ENCODE assay signal across 7 mouse cellular contexts in the genomic region with DNA sequence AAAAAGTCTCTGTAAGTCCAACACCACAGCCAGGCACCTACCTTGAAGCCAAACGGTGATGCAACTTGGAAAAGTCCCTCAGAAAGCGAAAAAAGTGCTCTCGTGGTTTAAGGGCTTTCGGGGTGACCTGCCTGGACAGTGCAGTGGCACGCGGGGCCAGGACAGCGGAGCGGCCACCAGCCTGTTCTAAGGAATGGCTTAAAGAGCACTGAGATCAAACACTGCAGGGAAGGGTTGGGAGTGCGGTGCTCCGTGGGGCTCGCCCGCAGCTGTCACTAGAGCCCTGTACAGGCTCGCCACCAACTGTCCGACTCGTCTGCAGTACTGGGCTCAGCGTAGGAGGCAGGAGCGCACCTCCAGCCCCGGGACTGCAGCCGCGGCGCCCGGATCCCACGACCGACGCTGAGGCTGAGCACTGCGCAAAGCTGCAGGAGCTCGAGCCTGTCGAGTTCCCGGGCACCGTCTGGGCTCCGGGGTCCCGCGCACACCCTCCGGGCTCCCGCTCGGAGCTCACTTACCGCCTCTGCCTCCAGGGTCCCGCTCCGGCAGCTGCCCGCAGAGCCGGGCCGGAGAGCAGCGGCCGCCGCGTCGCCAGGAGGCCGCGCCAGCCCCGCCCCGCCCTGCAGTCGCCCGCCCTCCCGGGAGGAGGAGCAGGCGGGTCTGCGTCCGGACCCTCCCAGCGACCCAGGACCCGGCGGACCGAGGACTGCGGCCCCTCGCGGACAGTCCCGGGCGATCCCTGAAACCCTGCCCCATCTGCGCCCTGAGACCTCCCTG. TPM values are rescaled to one million over a fixed set of nuclear protein-coding genes. Genes with fewer than 3 reads are reported as not detected.
DNase-seq lines count a peak whose midpoint lies in the region; ATAC-seq and TF ChIP-seq lines count a peak whose summit lies in the region.

A gene (minus strand): TSS at position 612 of the 777 bp plus-strand sequence.

- peak within 1 kb of the TSS; percentile 90 for H3K4me2 ChIP-seq in hindbrain, embryonic 13.5 days
- H3K4me2 ChIP-seq in limb, embryonic 13.5 days (replicated peaks) = peak within 1 kb of the TSS; percentile 88
- peak within 1 kb of the TSS; percentile 88 for H3K4me2 ChIP-seq in midbrain, embryonic 13.5 days (replicated peaks)

- TF ChIP-seq CTCF in testis, adult 2 months (IDR thresholded peaks at IDR 0.05; ENCODE audit: control insufficient read depth, insufficient read depth, insufficient replicate concordance, low read depth, low read length) = no peak

- peak within 1 kb of the TSS; percentile 61 for H3K4me3 ChIP-seq in hindbrain, embryonic 13.5 days
- H3K4me3 ChIP-seq in limb, embryonic 13.5 days = peak within 1 kb of the TSS; percentile 68
- peak within 1 kb of the TSS; percentile 59 for H3K4me3 ChIP-seq in midbrain, embryonic 13.5 days (replicated peaks)
- H3K4me3 ChIP-seq in testis, adult 2 months (ENCODE audit: control insufficient read depth, low read depth, low read length) = peak within 1 kb of the TSS; percentile 79

- H3K36me3 ChIP-seq in hindbrain, embryonic 13.5 days = no peaks in the 10 kb centered on the region
- no peaks in the 10 kb centered on the region for H3K36me3 ChIP-seq in limb, embryonic 13.5 days
- no peaks in the 10 kb centered on the region for H3K36me3 ChIP-seq in midbrain, embryonic 13.5 days
- no peaks in the 10 kb centered on the region for H3K36me3 ChIP-seq in testis, adult 2 months (ENCODE audit: control insufficient read depth, insufficient read depth, low read length)

- peak; percentile 85 for ATAC-seq in hindbrain, embryonic 13.5 days (ENCODE audit: low FRiP score)
- ATAC-seq in limb, embryonic 13.5 days (ENCODE audit: low FRiP score, low read depth) = peak; percentile 85; the same call in 1 of the 2 replicates
- ATAC-seq in midbrain, embryonic 13.5 days = peak; percentile 89

- peak within 1 kb of the TSS; percentile 78 for H3K9ac ChIP-seq in hindbrain, embryonic 13.5 days
- peak within 1 kb of the TSS; percentile 84 for H3K9ac ChIP-seq in limb, embryonic 13.5 days
- H3K9ac ChIP-seq in midbrain, embryonic 13.5 days (replicated peaks) = peak within 1 kb of the TSS; percentile 69

- no peaks in the 10 kb centered on the region for H3K9me3 ChIP-seq in hindbrain, embryonic 13.5 days
- no peaks in the 10 kb centered on the region for H3K9me3 ChIP-seq in limb, embryonic 13.5 days
- no peaks in the 10 kb centered on the region for H3K9me3 ChIP-seq in midbrain, embryonic 13.5 days

- H3K4me1 ChIP-seq in hindbrain, embryonic 13.5 days (replicated peaks) = peaks cover 17% of the 10 kb centered on the region
- H3K4me1 ChIP-seq in limb, embryonic 13.5 days = peaks cover 22% of the 10 kb centered on the region
- peaks cover 14% of the 10 kb centered on the region for H3K4me1 ChIP-seq in midbrain, embryonic 13.5 days (replicated peaks)
- peaks cover 10% of the 10 kb centered on the region for H3K4me1 ChIP-seq in testis, adult 2 months (ENCODE audit: control insufficient read depth, insufficient read depth, low read length)

- H3K27me3 ChIP-seq in hindbrain, embryonic 13.5 days = peaks cover 49% of the 10 kb centered on the region
- H3K27me3 ChIP-seq in limb, embryonic 13.5 days = peaks cover 9% of the 10 kb centered on the region; the same call in 1 of the 2 replicates
- H3K27me3 ChIP-seq in midbrain, embryonic 13.5 days = peaks cover 55% of the 10 kb centered on the region
- H3K27me3 ChIP-seq in testis, adult 2 months (ENCODE audit: control insufficient read depth, insufficient read depth, low read length) = no peaks in the 10 kb centered on the region

- peak; percentile 24; the same call in 1 of the 2 replicates for TF ChIP-seq POLR2A in testis, adult 2 months (IDR thresholded peaks at IDR 0.05; ENCODE audit: control insufficient read depth, low read depth, low read length)

- H3K27ac ChIP-seq in hindbrain, embryonic 13.5 days = peak within 1 kb of the TSS; percentile 8; the same call in 1 of the 2 replicates
- H3K27ac ChIP-seq in limb, embryonic 13.5 days = peak within 1 kb of the TSS; percentile 61; the same call in 1 of the 2 replicates
- H3K27ac ChIP-seq in midbrain, embryonic 13.5 days = no peak within 1 kb of the TSS
- peak within 1 kb of the TSS; percentile 23 for H3K27ac ChIP-seq in testis, adult 2 months (ENCODE audit: control insufficient read depth, insufficient read depth, low read depth, low read length)

- 0% methylated on average over 48 of the region's 67 CpGs for WGBS in hindbrain, embryonic 13.5 days
- WGBS in limb, embryonic 13.5 days = under 1% methylated on average over 49 of the region's 67 CpGs
- WGBS in midbrain, embryonic 13.5 days = 1% methylated on average over 43 of the region's 67 CpGs

- peak; percentile 55 for DNase-seq in adipocyte (ENCODE audit: low spot score)
- DNase-seq in cerebellum, adult 18-20 months = peak; percentile 63 to 76
- peak; percentile 32 for DNase-seq in gastrocnemius, adult 18-20 months (ENCODE audit: low spot score)

RNA-seq across cellular contexts. Expression of the gene that starts here (rescaled TPM):
- total RNA-seq in gastrocnemius, adult 18-20 months (2021) = 1 to 10 TPM; 3.9 to 4.1 TPM
- polyA plus RNA-seq in hindbrain, embryonic 13.5 days (2015; fragmentation: Nextera tagmentation; extraction: Ambion mirVana) = 7.7 and 8.9 TPM in 2 replicates
- 11.3 and 13.6 TPM in 2 replicates for polyA plus RNA-seq in limb, embryonic 13.5 days (2015; fragmentation: Nextera tagmentation; extraction: Ambion mirVana)
- polyA plus RNA-seq in midbrain, embryonic 13.5 days (2015; fragmentation: Nextera tagmentation; extraction: Ambion mirVana) = 4.6 and 4.8 TPM in 2 replicates
- 36.5 and 48.8 TPM in 2 replicates for polyA plus RNA-seq in testis, adult 2 months (2012; rRNA removed)
